Mouse (Mus musculus) heart, adult 11 months (tissue): ENCODE measurements at regions not wholly inside any gene's neighbourhood (a gene's known extent, or its start where the extent isn't known, plus 50 kb on each side); places are given as distances from the start of the nearest gene placed in this dataset.

Experiments
- DNase-seq: peaks from one replicate; pipeline ENCODE4 v3.0.0; 2022

DNA sequence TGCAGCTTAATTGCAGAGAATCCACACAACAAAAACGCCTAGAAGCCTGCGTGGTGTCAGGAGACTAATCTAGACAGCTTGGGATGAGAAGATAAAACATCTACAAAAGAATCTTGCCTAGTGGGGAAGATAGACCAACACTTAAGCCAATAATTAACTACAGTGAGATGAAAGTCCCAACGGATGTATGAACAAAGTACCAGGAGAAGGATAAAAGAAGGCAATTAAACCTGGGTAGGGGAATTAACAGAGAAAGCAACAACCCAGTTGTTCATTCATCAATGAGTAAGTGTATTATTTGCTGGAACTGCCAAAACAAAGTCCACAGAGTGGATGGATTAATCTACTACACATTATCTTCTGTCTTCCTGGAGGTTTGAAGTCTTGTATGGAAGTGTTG, 99.8 kb downstream of the Olfm4 start:
- DNase-seq, result no peak

DNA sequence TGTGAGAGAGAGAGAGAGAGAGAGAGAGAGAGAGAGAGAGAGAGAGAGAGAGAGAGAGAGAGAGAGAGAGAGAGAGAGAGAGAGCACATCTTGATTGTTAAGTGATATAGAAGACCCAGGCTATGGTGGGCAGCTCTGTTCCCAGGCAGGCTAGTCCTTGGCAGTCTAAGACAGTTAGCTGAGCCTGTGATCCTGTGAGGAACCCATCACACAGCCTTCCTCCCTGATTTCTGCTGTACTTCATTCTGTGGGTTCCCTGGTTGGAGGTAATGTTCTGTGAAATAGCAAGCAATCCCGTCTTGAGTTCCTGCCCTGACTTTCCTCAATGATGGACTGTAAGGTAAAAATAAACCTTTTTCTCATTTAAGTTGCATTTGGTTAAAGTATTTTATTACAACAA, 113.4 kb downstream of the Olfm4 start:
- DNase-seq, result no peak

DNA sequence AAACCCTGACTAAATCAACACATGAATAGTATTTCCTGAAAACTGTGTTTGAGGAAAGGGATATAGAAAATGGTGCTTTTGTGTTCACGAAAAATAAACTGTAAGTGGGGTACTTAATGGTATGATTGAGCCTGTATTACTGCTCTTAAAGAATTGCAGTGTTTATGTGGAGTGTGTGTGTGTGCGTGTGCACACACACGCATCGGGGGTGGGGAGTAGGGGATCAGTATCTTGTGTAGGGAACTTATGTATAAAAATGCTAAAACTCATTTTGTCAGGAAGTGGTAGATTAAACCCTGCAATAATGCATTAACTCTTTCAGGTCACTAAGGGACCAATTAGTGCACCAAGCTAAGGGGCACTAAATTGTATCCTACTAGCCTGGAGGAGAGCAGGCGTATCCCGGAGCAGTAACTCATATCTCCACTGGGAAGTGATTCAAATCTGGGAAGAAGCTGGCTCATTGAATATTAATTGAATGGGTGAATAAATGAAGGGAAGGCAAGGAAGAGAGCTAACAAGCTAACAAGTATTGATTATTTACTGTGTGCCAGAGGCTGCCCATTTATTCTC, 129.3 kb downstream of the Olfm4 start:
- no peak for DNase-seq

DNA sequence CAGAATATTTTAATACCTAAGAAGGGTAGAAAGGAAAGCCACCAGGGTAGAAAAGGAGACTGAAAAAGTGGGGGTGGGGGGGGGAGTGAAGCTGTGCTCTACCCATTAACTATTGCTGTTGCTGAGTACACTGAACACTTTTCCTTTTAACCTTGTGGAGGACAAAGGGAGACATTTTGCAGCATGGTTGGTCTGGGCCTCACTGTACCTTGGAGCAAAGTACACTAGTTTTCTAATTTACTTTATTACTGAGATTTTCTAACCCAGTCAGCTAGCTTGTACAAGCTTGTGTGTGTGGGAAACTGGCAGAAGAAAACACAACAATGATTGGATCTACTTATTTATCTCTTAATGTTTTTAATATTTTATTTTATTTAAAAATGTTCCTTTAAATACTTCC, 130.4 kb downstream of the Olfm4 start:
- no peak for DNase-seq

DNA sequence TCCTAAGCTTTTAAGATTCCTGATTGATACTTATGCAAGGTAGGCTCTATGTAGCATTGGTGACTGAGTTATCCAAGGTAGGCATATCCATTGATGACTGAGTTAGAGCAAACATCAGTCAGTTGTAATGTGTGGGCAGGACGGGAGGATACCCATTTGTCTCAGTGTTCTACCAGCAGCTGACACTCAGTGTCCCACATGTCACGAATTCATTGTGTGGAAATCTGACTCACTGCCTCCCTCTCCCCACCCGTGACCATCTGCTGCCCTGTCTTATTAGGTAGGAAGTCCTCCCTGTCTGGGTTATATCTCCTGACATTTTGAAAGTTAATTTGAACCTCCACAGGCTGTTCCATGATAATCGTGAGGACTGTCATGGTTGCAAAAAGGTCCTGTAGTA, 141.3 kb downstream of the Olfm4 start:
- DNase-seq, result peak; percentile 68

DNA sequence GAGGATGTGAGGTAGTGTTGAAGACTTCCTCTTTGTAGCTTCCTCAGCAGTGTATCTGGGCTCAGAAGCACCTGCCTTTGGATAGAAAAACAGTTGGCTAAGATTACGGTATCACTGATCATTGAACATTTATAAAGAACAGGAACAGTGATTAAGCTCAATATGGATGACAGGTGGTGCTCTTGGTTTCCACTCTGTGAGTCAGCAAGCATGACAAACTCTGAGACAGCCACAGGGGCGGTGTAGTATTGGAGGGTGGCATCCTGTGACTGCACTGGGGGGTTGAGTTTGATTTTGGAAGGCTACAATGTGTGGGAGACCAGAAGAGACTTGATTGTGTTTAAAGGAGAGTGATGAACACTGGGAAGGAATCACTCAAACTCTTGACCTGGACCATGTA, 144.3 kb downstream of the Olfm4 start:
- DNase-seq, result no peak

GRCm38 (mm10) chr14:80137541-80137940, 153.7 kb downstream of the Olfm4 start:
- peak; percentile 29 for DNase-seq

DNA sequence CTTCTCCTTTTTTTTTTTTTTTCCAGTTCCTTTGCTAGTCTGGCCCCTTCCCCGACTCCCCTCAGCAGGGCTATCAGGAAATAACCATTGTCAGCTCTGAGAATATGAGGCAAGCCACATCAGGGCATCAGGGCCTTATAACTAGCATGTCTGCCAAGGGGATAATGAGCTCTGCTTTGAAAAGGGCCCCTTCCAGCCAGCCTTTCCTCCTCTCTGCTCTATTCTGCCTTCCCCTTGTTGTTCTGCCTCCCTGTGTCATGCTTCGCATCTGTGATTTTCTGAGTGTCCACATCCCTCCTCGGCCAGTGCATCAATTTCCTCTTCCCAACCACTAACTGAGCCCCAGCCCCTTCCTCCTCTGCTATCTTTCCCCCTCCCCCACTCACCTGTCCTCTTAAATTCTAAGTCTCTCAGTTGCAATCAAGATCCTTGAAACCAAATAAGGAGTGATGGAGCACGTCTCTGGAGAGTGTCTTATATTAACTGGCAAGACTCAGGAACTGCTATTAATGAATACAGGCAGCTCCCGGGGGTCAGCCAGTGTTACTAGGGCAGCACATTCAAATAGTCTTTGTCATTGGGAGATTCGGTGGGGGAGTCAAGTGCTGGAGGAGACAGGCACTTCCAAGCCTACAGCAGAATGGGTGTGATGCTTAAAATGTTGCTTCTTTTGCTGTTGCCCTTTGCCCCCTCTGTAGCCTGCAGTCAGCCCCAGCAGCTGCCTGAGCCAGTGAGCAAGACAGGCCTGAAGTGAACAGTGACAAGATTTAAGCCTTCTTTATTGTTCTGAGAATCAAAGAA, 155.3 kb downstream of the Olfm4 start:
- DNase-seq, result peak; percentile 57

DNA sequence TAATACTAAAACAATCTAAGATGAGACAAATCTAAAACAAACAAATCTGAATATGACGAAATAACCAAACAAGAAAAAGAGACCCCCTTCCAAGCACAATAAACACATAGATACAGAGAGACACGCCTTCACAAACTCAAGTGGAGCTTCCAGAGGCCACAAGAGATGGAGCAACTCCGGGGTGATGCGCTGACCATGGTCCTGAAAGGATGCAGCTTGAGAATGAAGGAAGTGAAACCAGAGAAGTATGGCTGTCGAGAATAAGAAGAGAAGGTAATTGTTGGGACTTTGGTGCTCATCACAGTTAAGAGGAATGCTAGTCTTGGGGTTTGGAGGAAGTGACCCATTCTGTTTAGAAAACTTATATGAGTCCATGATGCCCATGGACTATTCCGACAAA, 173.1 kb downstream of the Olfm4 start:
- no peak for DNase-seq

DNA sequence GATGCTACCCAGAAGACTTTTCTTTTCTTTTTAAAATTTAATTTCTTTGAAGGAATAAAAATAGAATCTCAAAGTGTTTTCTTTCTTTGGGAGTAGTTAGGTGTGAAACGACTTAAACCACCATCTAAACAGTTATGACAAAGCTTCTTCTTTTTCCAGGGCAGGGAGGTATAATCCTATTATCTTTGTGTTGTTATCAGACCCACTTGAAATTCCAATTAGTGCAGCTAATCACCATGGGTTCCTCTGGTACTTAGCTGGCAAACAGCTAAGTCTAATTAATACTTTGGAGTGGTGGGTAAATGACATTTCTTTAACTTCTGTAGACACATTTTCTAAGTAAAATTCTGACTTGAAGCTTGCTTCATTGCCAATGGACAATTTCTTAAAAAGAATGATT, 185.3 kb downstream of the Olfm4 start:
- no peak for DNase-seq

GRCm38 (mm10) chr14:80170450-80171180, 186.7 kb downstream of the Olfm4 start:
- DNase-seq, result no peak

DNA sequence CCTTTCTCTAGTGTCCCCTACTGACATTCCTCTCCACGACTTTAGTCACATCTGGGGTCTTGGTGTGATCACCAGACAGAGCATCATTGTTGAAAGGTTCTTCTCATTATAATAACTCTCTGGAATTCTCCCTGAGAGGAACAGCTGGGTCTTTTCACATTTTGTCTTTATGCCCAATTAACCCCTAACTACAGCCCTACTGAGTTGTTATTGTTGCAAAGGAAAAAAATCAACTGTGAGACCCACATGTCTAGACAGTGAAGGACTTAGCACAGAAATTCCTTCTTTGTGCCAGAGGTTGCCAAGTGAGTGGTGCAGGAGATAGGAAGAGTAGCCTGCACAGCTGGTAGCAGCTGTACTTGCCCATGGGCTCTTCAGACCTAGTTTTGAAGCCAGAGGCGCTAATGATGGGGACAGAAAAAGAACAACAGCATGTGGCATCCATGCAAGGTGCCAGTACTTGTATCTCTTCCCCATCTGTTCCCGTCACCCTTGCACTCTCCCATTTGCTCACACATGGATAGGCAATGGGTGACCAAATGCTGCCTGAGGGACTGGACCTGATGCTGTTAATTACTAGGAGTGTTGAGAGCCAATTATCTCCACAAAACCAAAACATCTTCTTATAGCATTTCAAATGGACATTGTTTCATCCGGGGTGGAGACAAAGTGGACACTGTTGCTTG, 189.1 kb downstream of the Olfm4 start:
- no peak for DNase-seq

- DNase-seq, result no peak
Measured at GRCm38 (mm10) chr14:80176464-80176863, 192.6 kb downstream of the Olfm4 start.

DNA sequence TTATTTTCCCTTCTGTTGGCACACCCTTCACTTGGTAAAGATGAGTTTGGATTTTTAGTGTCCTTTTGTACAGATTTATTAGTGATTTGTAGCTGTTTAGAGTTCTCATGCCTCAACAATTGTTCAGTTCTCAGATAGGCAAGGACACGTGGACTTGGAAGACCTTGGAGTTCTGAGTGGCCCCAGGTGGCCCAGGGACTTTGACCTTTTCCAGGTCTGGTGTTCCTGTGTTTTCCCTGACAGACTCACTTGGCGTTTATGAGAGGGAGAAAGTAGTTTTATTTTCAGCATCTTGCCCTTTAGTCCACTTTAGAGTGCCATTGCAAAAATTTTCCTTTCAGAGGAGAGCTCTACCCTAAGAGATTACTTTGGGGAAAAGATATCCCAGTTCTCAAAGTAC, 211.2 kb downstream of the Olfm4 start:
- DNase-seq, result no peak

DNA sequence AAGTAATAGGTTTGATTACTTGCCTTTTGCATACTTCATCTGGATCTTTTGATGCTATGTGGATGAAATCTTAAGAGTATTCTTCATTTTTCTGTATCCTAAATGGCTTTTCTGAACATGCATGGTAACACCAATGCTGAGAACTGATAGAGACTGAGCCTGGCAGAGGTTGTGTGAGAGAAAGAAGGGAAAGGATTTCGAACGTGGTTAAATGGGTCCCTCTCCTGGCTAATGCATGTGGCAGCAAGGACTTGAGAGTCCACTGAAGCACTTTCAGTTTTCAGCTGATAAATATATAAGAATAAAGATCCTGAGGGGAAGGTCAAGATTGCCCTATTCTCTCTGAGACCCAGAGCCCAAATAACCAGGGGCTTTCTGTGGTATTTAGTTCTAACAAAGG, 229.0 kb downstream of the Olfm4 start:
- peak; percentile 17 for DNase-seq

- DNase-seq, result no peak
Measured at GRCm38 (mm10) chr14:80213666-80214065, 229.8 kb downstream of the Olfm4 start.

GRCm38 (mm10) chr14:80215960-80216552, 232.2 kb downstream of the Olfm4 start:
- DNase-seq, result peak; percentile 91

DNA sequence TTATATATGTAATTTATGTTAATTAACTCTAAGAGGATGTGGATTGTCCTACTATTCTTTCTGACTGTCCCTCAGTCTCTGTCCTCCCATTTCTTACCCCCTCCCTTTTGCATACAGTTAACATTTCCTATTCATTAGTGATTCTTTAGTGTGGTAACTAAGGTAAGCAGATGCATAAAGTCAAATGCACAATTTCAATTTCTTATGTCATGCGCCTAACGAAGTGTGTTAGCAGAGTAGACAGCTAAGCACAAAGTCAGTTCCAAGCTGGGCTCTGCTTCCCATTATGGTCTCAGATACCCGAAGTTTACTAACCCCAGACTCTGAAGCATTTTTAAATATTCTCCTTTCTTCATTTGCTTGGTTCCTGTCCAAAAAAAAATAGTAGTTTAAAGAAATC, 248.2 kb downstream of the Olfm4 start:
- no peak for DNase-seq

DNA sequence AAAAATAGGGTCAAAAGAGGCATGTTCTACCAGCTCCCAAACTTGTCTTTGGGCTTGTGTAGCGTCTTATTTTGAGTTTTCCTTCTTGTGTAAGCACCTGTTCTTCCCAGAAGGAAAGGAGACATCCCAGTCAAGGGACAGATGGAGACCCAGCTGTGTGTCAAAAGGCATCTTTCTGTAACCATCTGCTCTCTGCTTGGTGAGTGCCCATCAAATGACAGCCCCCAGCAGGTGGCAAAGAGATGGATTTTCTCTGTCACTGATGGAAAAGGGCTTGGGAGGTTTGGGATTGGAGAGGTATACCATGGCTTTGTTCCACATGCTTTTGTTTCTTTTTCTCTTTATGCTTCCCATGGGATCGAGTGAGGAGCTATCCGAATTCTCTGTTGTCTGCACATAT, 249.1 kb downstream of the Olfm4 start:
- DNase-seq, result no peak

DNA sequence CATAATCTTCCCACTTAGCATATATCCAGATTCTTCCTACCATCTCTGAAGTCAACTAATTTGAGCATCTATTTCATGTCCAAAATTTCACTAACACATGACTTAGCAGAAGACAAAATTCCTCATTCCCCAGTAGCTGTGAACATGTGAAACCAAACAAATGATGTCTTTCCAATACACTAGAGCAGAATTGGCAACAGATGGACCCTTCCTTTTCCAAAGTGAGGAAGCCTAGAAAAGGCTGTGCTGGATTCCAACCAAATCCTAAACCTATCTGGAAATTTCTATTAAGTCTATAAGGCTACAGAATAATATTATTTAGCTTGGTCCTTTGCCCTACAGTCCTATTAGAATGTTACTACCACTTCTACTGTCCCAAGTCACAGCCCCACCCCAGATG, 253.3 kb downstream of the Olfm4 start:
- no peak for DNase-seq

DNA sequence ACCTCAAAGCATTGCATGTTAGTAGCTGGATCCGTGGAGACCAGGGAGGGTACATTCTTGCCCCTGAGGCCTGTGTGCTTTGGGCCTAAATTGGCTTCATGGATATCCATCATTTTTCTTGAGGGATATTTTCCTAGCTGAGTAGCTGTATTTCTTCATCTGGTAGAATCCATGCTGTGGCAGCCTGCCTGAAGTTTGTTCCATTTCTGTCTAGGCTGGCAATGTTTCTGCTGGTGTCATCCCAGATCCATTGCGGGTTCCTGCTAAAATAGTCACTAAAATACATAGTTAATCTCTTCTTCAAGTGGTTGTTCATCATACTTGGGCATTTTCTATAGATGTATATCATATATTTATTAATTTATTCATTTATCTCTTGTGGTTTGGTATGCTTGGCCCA, 253.7 kb downstream of the Olfm4 start:
- DNase-seq, result no peak

DNA sequence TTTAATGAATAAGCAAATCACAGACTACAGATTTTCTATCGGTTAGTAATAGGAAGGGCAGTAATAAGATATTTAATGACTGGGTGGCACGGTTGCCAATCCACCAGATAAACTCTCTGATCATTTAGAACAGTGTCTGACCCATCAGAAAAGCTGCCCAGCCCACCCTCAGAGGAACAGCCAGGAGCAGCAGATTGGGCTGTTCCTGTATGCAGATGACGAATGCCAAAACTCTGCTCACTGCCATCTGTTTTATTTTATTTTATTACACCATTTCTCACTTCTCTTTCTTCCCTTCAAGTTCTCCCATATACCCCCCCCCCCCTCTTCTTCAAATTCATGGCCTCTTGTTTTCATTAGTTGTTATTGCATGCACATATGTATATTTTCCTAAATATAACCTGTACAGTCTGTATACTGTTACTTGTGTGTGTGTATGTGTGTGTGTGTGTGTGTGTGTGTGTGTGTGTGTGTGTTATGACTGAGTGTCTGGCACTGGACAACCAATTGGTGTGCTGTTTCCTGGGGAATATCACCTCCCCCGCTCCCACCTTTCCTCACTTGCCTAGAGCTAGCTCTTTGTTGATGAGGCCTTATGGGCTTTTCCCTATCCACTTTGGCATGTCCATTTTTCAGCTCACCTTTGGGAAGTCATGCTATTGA, 260.9 kb downstream of the Olfm4 start:
- DNase-seq, result no peak

- DNase-seq, result no peak
Measured at GRCm38 (mm10) chr14:80247575-80247974, 263.7 kb downstream of the Olfm4 start.
